Mouse (Mus musculus) heart, adult 2 months (tissue): ENCODE results near the gene Msi2.

Experiments used
- CTCF ChIP-seq: fragments of 200-600 bp; IDR thresholded peaks from 2 replicates; pipeline ENCODE4 v1.8.1; 2022; ENCODE audit warnings: antibody characterized with exemption, mild to moderate bottlenecking, moderate library complexity
- EP300 ChIP-seq: fragments of 200-500 bp; IDR thresholded peaks from 2 replicates; pipeline ENCODE4 v1.6.1; 2011; ENCODE audit warnings: low read depth, low read length, control low read depth; ENCODE audit not compliant: insufficient read depth

GRCm38 (mm10) chr11:88419657-88420366 is 298.5 kb downstream of the Msi2 start:
- TF ChIP-seq CTCF, result no peak
- TF ChIP-seq EP300, result no peak
